In the genomic region with DNA sequence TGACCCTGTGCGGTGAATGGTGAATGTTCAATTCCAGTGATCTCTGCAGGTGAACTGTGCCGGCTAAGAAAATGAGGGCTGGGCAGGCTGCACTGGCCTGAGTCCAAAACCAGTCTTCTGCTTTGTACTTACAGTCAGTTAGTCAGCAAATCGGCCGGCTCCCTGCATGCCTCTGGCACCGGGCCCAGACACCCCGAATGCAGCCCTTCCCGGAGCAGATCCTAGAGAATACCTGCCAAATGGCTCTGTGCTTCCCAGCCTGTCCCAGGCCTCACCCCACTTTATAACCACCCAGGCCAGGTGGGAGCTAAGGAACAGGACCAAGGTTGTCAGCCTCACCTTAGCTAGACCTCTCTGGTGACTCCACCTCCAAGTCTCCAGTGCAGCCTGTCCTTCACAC, we compare ENCODE assay signal across 7 mouse cellular contexts. TPM values are rescaled to one million over a fixed set of nuclear protein-coding genes. Genes with fewer than 3 reads are reported as not detected.
DNase-seq lines count a peak whose midpoint lies in the region; ATAC-seq lines count a peak whose summit lies in the region.

No protein-coding gene starts in this region.

- H3K27ac ChIP-seq in heart, embryonic 15.5 days, result peak overlapping the region; percentile 46
- H3K27ac ChIP-seq in midbrain, embryonic 16.5 days (ENCODE audit: low read length), result peak overlapping the region; percentile 39; the same call in 1 of the 2 replicates

- no peaks in the 10 kb centered on the region for H3K36me3 ChIP-seq in heart, embryonic 15.5 days
- no peaks in the 10 kb centered on the region for H3K36me3 ChIP-seq in midbrain, embryonic 16.5 days (ENCODE audit: control insufficient read depth, insufficient read depth, low read length)

- DNase-seq in spleen, postnatal 10 days (ENCODE audit: low spot score in 2 of 2), result peak; percentile 28 to 59
- DNase-seq in spleen, adult 12 weeks (ENCODE audit: low spot score), result no peak
- DNase-seq in cerebellum, adult 11-12 months, result peak; percentile 98
- peak; percentile 79 to 85 for DNase-seq in kidney, postnatal 4 days
- DNase-seq in embryo, embryonic 10 days (ENCODE audit: low spot score), result no peak

- ATAC-seq in heart, embryonic 15.5 days (replicated peaks; ENCODE audit: insufficient number of reproducible peaks, insufficient read depth, low FRiP score, low read depth), result peak; percentile 66
- no peak for ATAC-seq in midbrain, embryonic 16.5 days

- no peak overlapping the region for H3K9ac ChIP-seq in heart, embryonic 15.5 days
- H3K9ac ChIP-seq in midbrain, embryonic 16.5 days (ENCODE audit: low read depth, low read length), result no peak overlapping the region

- peak overlapping the region; percentile 3; the same call in 1 of the 2 replicates for H3K4me2 ChIP-seq in heart, embryonic 15.5 days
- no peak overlapping the region for H3K4me2 ChIP-seq in midbrain, embryonic 16.5 days (ENCODE audit: low read length)

- peaks cover 7% of the 10 kb centered on the region; the same call in 1 of the 2 replicates for H3K27me3 ChIP-seq in heart, embryonic 15.5 days
- no peaks in the 10 kb centered on the region for H3K27me3 ChIP-seq in midbrain, embryonic 16.5 days (ENCODE audit: control insufficient read depth, insufficient read depth, low read depth, low read length)

- H3K4me1 ChIP-seq in heart, embryonic 15.5 days (replicated peaks), result peaks cover 44% of the 10 kb centered on the region
- peaks cover 30% of the 10 kb centered on the region for H3K4me1 ChIP-seq in midbrain, embryonic 16.5 days (ENCODE audit: control insufficient read depth, insufficient read depth, low read length)

- 9% methylated on average over 7 of the region's 7 CpGs for WGBS in heart, embryonic 15.5 days
- WGBS in midbrain, embryonic 16.5 days, result 32% methylated on average over 7 of the region's 7 CpGs

- no peaks in the 10 kb centered on the region for H3K9me3 ChIP-seq in heart, embryonic 15.5 days (replicated peaks)
- H3K9me3 ChIP-seq in midbrain, embryonic 16.5 days (replicated peaks; ENCODE audit: control insufficient read depth, low read length, poor library complexity, severe bottlenecking), result no peaks in the 10 kb centered on the region

- no peak overlapping the region for H3K4me3 ChIP-seq in heart, embryonic 15.5 days
- no peak overlapping the region for H3K4me3 ChIP-seq in midbrain, embryonic 16.5 days (ENCODE audit: low read depth, low read length)

RNA-seq across cellular contexts. Expression of a gene that starts 17.0 kb away (rescaled TPM):
- 0.06 TPM in 1 of 2 replicates, not detected in the other for polyA plus RNA-seq in heart, embryonic 15.5 days (2015; fragmentation: Nextera tagmentation; extraction: Ambion mirVana)
- polyA plus RNA-seq in midbrain, embryonic 16.5 days (2015; fragmentation: Nextera tagmentation; extraction: Ambion mirVana), result 24.4 and 28.1 TPM in 2 replicates

RNA-seq across cellular contexts. Expression of a gene that starts 26.4 kb away (rescaled TPM):
- polyA plus RNA-seq in heart, embryonic 15.5 days (2015; fragmentation: Nextera tagmentation; extraction: Ambion mirVana), result 18.7 and 23.4 TPM in 2 replicates
- 56.6 and 57.8 TPM in 2 replicates for polyA plus RNA-seq in midbrain, embryonic 16.5 days (2015; fragmentation: Nextera tagmentation; extraction: Ambion mirVana)

RNA-seq across cellular contexts. Expression of a gene that starts 47.9 kb away (rescaled TPM):
- 0.05 and 0.10 TPM in 2 replicates for polyA plus RNA-seq in heart, embryonic 15.5 days (2015; fragmentation: Nextera tagmentation; extraction: Ambion mirVana)
- polyA plus RNA-seq in midbrain, embryonic 16.5 days (2015; fragmentation: Nextera tagmentation; extraction: Ambion mirVana), result 12.9 and 13.7 TPM in 2 replicates

Comparison
In these comparisons a context has a peak if more than half of its experiments do, and no peak if none do; other contexts are left out.
1. DNase-seq: peak in spleen, postnatal 10 days (2 of 2), cerebellum, adult 11-12 months (single experiment) and kidney, postnatal 4 days (2 of 2); none in spleen, adult 12 weeks (single experiment) and embryo, embryonic 10 days (single experiment).
2. RNA of a gene that starts 17.0 kb away (polyA plus RNA-seq): 24.4 to 28.1 TPM in midbrain, embryonic 16.5 days; 0.06 TPM in heart, embryonic 15.5 days; every median in the first group is over 10 times any median in the second.
3. RNA of a gene that starts 47.9 kb away (polyA plus RNA-seq): 12.9 to 13.7 TPM in midbrain, embryonic 16.5 days; 0.05 to 0.10 TPM in heart, embryonic 15.5 days; every median in the first group is over 10 times any median in the second.